Mouse (Mus musculus) CH12.LX (cell line): Measurements from ENCODE around the gene 1700028P14Rik.

Source experiments
- CHD2 ChIP-seq: IDR thresholded peaks from 2 replicates; pipeline ENCODE4 v1.6.1; 2011; ENCODE audit warnings: low read length, improper control_type of control experiment
- CTCF ChIP-seq, 2 experiments: IDR thresholded peaks in 1 of 2; conservative IDR thresholded peaks in 1 of 2; 2 replicates each; pipeline ENCODE4 v1.5.1; 2011 to 2012; ENCODE audit warnings: low read depth in 2 of 2, low read length in 2 of 2, improper control_type of control experiment in 1 of 2, inconsistent platforms in 1 of 2, mild to moderate bottlenecking in 1 of 2, moderate library complexity in 1 of 2
- EP300 ChIP-seq: IDR thresholded peaks from 2 replicates; pipeline ENCODE4 v1.6.1; 2011; ENCODE audit warnings: low read length, improper control_type of control experiment
- GABPA ChIP-seq: IDR thresholded peaks from 2 replicates; pipeline ENCODE4 v1.6.1; 2012; ENCODE audit warnings: low read depth, low read length, improper control_type of control experiment, inconsistent platforms; ENCODE audit not compliant: insufficient replicate concordance
- HCFC1 ChIP-seq: IDR thresholded peaks from 2 replicates; pipeline ENCODE4 v1.6.1; 2012; ENCODE audit warnings: low read depth, mild to moderate bottlenecking, inconsistent platforms, low read length, improper control_type of control experiment
- MYC ChIP-seq: IDR thresholded peaks from 2 replicates; pipeline ENCODE4 v1.6.1; 2011; ENCODE audit warnings: low read depth, mild to moderate bottlenecking, improper control_type of control experiment, low read length
- POLR2A ChIP-seq: IDR thresholded peaks from 2 replicates; pipeline ENCODE4 v1.6.1; 2011; ENCODE audit warnings: low read depth, mild to moderate bottlenecking, improper control_type of control experiment, low read length
- RCOR1 ChIP-seq: conservative IDR thresholded peaks from 2 replicates; pipeline ENCODE4 v1.6.1; 2012; ENCODE audit warnings: low read depth, mild to moderate bottlenecking, inconsistent platforms, low read length, improper control_type of control experiment
- ZC3H11A ChIP-seq: IDR thresholded peaks from 2 replicates; pipeline ENCODE4 v1.6.1; 2012; ENCODE audit warnings: low read depth, mild to moderate bottlenecking, inconsistent platforms, low read length, improper control_type of control experiment

- TF ChIP-seq CTCF (conservative IDR thresholded peaks at IDR 0.05 in 1 of 2, IDR thresholded peaks at IDR 0.05 in 1 of 2; ENCODE audit: low read depth in 2 of 2, low read length in 2 of 2) (no peak), RCOR1 (no peak), MYC (no peak), HCFC1 (no peak), ZC3H11A (no peak), EP300 (no peak), GABPA (no peak), POLR2A (no peak), CHD2 (no peak)
Observed at GRCm38 (mm10) chr19:23688421-23688946, 35.9 kb upstream of the 1700028P14Rik start.
